Comparison of ENCODE assay signal across 11 mouse cellular contexts in genomic region chr7:111301791-111302488, GRCm38 (mm10).
A peak's percentile ranks its signal among the peaks of the same experiment; 100 is the strongest.
DNase-seq lines count a peak whose midpoint lies in the region; ATAC-seq lines count a peak whose summit lies in the region.
"Had no signal": no experiment of that assay in that cellular context is flagged by ENCODE, and none has a peak within 500 bp of the region (broad histone marks: within the 10 kb centered on the region; RNA-seq: fewer than 3 reads in every experiment).

No protein-coding gene starts in this region.

- H3K27ac ChIP-seq in forebrain, embryonic 16.5 days (ENCODE audit: low read length) = peak overlapping the region; percentile 46
- H3K27ac ChIP-seq in neural tube, embryonic 13.5 days (replicated peaks) = no peak overlapping the region
- H3K27ac ChIP-seq in kidney, embryonic 14.5 days (ENCODE audit: low read depth, low read length) = no peak overlapping the region
- H3K27ac ChIP-seq: embryonic facial prominence, embryonic 10.5 days had no signal

- no peaks in the 10 kb centered on the region for H3K9me3 ChIP-seq in forebrain, embryonic 16.5 days (ENCODE audit: control insufficient read depth, low read length)
- no peaks in the 10 kb centered on the region for H3K9me3 ChIP-seq in neural tube, embryonic 13.5 days
- no peaks in the 10 kb centered on the region for H3K9me3 ChIP-seq in kidney, embryonic 14.5 days (ENCODE audit: control insufficient read depth, low read length)
- H3K9me3 ChIP-seq: embryonic facial prominence, embryonic 10.5 days had no signal

- peak overlapping the region; percentile 8 for H3K4me2 ChIP-seq in forebrain, embryonic 16.5 days (ENCODE audit: low read length)
- peak overlapping the region; percentile 19 for H3K4me2 ChIP-seq in neural tube, embryonic 13.5 days
- no peak overlapping the region for H3K4me2 ChIP-seq in kidney, embryonic 14.5 days (replicated peaks; ENCODE audit: low read depth, low read length)

- H3K9ac ChIP-seq in forebrain, embryonic 16.5 days (replicated peaks; ENCODE audit: low read depth, low read length) = no peak overlapping the region; the same call in 1 of the 2 replicates
- no peak overlapping the region for H3K9ac ChIP-seq in neural tube, embryonic 13.5 days
- no peak overlapping the region for H3K9ac ChIP-seq in kidney, embryonic 14.5 days (ENCODE audit: low read depth, low read length)

- peak; percentile 10 to 16 for DNase-seq in cerebellum, postnatal 10 days
- no peak for DNase-seq in cerebellum, adult 9-10 months
- DNase-seq in layer of hippocampus, postnatal 25 days (ENCODE audit: extremely low spot score in 1 of 2, low spot score in 1 of 2) = peak; percentile 18 to 22
- DNase-seq in lung, postnatal 4 days = no peak
- no peak for DNase-seq in ovary, postnatal 36 days (ENCODE audit: low spot score)
- DNase-seq: gastrocnemius, postnatal 25 days had no signal

- H3K27me3 ChIP-seq in forebrain, embryonic 16.5 days (replicated peaks; ENCODE audit: control insufficient read depth, insufficient read depth, low read length) = no peaks in the 10 kb centered on the region
- no peaks in the 10 kb centered on the region for H3K27me3 ChIP-seq in neural tube, embryonic 13.5 days
- H3K27me3 ChIP-seq in kidney, embryonic 14.5 days (ENCODE audit: control insufficient read depth, insufficient read depth, low read length) = no peaks in the 10 kb centered on the region
- H3K27me3 ChIP-seq: megakaryocyte, embryonic 14.5 days had no signal

- H3K36me3 ChIP-seq in forebrain, embryonic 16.5 days (ENCODE audit: control insufficient read depth, insufficient read depth) = no peaks in the 10 kb centered on the region
- H3K36me3 ChIP-seq in neural tube, embryonic 13.5 days = no peaks in the 10 kb centered on the region
- H3K36me3 ChIP-seq in kidney, embryonic 14.5 days (ENCODE audit: control insufficient read depth, insufficient read depth, low read length) = no peaks in the 10 kb centered on the region
- H3K36me3 ChIP-seq: embryonic facial prominence, embryonic 10.5 days had no signal

- H3K4me3 ChIP-seq in forebrain, embryonic 16.5 days (replicated peaks; ENCODE audit: low read length) = no peak overlapping the region
- no peak overlapping the region for H3K4me3 ChIP-seq in neural tube, embryonic 13.5 days
- H3K4me3 ChIP-seq in kidney, embryonic 14.5 days (ENCODE audit: low read length) = no peak overlapping the region
- H3K4me3 ChIP-seq: embryonic facial prominence, embryonic 10.5 days; megakaryocyte, embryonic 14.5 days had no signal

- ATAC-seq in forebrain, embryonic 16.5 days = peak; percentile 79
- no peak for ATAC-seq in neural tube, embryonic 13.5 days (ENCODE audit: low read depth)
- no peak for ATAC-seq in kidney, embryonic 14.5 days (ENCODE audit: low FRiP score, low TSS enrichment)

- peaks cover 7% of the 10 kb centered on the region for H3K4me1 ChIP-seq in forebrain, embryonic 16.5 days (replicated peaks; ENCODE audit: control insufficient read depth, insufficient read depth, low read length)
- peaks cover 24% of the 10 kb centered on the region for H3K4me1 ChIP-seq in neural tube, embryonic 13.5 days (replicated peaks)
- H3K4me1 ChIP-seq in kidney, embryonic 14.5 days (ENCODE audit: control insufficient read depth, insufficient read depth, low read length) = no peaks in the 10 kb centered on the region
- H3K4me1 ChIP-seq: embryonic facial prominence, embryonic 10.5 days; megakaryocyte, embryonic 14.5 days had no signal

- 20% methylated on average over 16 of the region's 16 CpGs for WGBS in forebrain, embryonic 16.5 days
- 36% methylated on average over 16 of the region's 16 CpGs for WGBS in neural tube, embryonic 13.5 days
- 88% methylated on average over 16 of the region's 16 CpGs for WGBS in kidney, embryonic 14.5 days

Comparison
In these comparisons a context has a peak if more than half of its experiments do, and no peak if none do; other contexts are left out.
1. DNase-seq: peak in cerebellum, postnatal 10 days (2 of 2) and layer of hippocampus, postnatal 25 days (2 of 2); none in cerebellum, adult 9-10 months (single experiment), lung, postnatal 4 days (0 of 2) and ovary, postnatal 36 days (single experiment).